Mouse (Mus musculus) heart, postnatal 0 days (tissue): ENCODE data around the gene Clip3.

Source experiments
- CTCF ChIP-seq: IDR thresholded peaks from 2 replicates; pipeline ENCODE4 v1.5.1; 2016; ENCODE audit warnings: antibody characterized with exemption, control low read depth, low read depth
- EP300 ChIP-seq: IDR thresholded peaks from 2 replicates; pipeline ENCODE4 v1.6.1; 2016; ENCODE audit warnings: antibody characterized with exemption, low read depth

DNA sequence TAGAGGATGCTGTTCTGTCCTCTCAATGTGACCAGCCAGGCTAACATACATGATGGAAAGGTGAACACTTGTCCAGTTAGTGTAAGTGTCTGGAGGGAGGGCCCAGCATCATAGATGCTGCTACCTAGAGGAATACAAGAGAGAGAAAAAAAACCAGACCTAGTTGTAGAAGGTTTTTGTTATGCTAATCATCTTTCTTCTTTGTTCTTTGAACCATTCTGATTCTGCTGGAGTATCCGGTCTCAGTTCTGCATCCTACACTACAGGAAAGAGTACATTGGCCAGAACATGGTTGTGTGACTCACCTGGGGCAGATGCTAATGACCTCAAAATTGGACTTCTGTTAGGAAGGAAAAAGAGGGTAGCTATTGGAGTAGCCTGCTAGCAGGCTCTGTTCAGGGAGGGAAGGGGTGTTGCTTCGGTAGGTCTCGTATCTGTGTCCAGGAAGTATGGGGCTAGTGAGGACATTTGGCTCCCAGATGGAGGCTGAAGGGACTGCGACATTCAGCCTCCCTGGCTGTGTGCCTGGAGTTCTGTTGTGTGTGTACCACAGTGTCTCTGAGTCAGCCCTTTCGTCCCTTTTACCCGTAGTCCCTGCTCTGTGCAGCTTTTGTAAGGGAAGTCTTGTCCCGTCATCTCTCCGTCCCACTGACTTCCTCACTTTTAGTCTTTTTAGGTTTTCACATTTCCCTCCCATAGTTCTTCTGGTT, 4.7 kb upstream of the Clip3 start:
- TF ChIP-seq CTCF (no peak), EP300 (no peak)
